Mouse (Mus musculus) olfactory bulb, adult 2 months (tissue): ENCODE results near the gene 2010300C02Rik. TPM values are rescaled to one million over a fixed set of nuclear protein-coding genes. Genes with fewer than 3 reads are reported as not detected.
"Not testable (repeated sequence)": the region's sequence is repeated elsewhere in the genome, so short reads cannot be mapped to it uniquely, and the experiment has no call there.

Experiments
- H3K27ac ChIP-seq: fragments of 200-500 bp; 2 replicates; pipeline ENCODE4 v1.5.1; 2012; ENCODE audit warnings: low read depth, low read length; ENCODE audit not compliant: insufficient read depth
- H3K4me1 ChIP-seq: fragments of 200-500 bp; 2 replicates; pipeline ENCODE4 v1.6.1; 2012; ENCODE audit warnings: low read length; ENCODE audit not compliant: control insufficient read depth, insufficient read depth
- H3K4me3 ChIP-seq: fragments of 200-500 bp; 2 replicates; pipeline ENCODE4 v1.5.1; 2012; ENCODE audit warnings: mild to moderate bottlenecking, low read depth, low read length, moderate library complexity; ENCODE audit not compliant: insufficient read depth
- CTCF ChIP-seq: fragments of 200-500 bp; IDR thresholded peaks from 2 replicates; pipeline ENCODE4 v1.5.1; 2012; ENCODE audit warnings: low read depth, mild to moderate bottlenecking, low read length, moderate library complexity; ENCODE audit not compliant: insufficient read depth
- POLR2A ChIP-seq: fragments of 200-500 bp; IDR thresholded peaks from 2 replicates; pipeline ENCODE4 v1.6.1; 2012; ENCODE audit warnings: mild to moderate bottlenecking, low read depth, low read length, moderate library complexity; ENCODE audit not compliant: insufficient read depth
- WGBS: fragments of 180-500 bp; shearing (Covaris S2); methylation state at CpG from one replicate; pipeline ENCODE4 v1.1.7; 2018; 5-methylcytosine and 5-hydroxymethylcytosine counted together
- polyA plus RNA-seq: library from polyadenylated mRNA; stranded (reverse); fragments of >200 nt; gene quantifications from 2 replicates; pipeline ENCODE4 v1.2.4, GENCODE M21; 2012; ENCODE audit warnings: low replicate concordance; ENCODE audit not compliant: missing spikeins, insufficient read depth, insufficient read length

Gene 2010300C02Rik
- polyA plus RNA-seq, 1 experiment, result not detected

- Histone ChIP-seq H3K4me3 (no peak overlapping the region), H3K27ac (no peak overlapping the region), H3K4me1 (peaks cover 25% of the 10 kb centered on the region)
- no peak for TF ChIP-seq CTCF
- TF ChIP-seq POLR2A, result no peak
- 93% methylated on average over 10 of the region's 10 CpGs for WGBS
These were observed 116.7 kb downstream of the 2010300C02Rik start for GRCm38 (mm10) chr1:37603206-37603605.

GRCm38 (mm10) chr1:37602268-37602667 is 117.6 kb downstream of the 2010300C02Rik start:
- TF ChIP-seq POLR2A (no peak), CTCF (no peak)
- no peak overlapping the region for H3K27ac ChIP-seq
- peaks cover 25% of the 10 kb centered on the region for H3K4me1 ChIP-seq
- H3K4me3 ChIP-seq, result no peak overlapping the region
- 96% methylated on average over 4 of the region's 4 CpGs for WGBS

GRCm38 (mm10) chr1:37601461-37601860 is 118.4 kb downstream of the 2010300C02Rik start:
- H3K4me3 ChIP-seq, result no peak overlapping the region
- H3K4me1 ChIP-seq, result peaks cover 25% of the 10 kb centered on the region
- no peak overlapping the region for H3K27ac ChIP-seq
- TF ChIP-seq POLR2A (no peak), CTCF (no peak)
- WGBS, result 80% methylated on average over 8 of the region's 8 CpGs

- WGBS, result 28% methylated on average over 9 of the region's 9 CpGs
- peaks cover 25% of the 10 kb centered on the region for H3K4me1 ChIP-seq
- no peak overlapping the region for H3K27ac ChIP-seq
- no peak overlapping the region for H3K4me3 ChIP-seq
- TF ChIP-seq POLR2A (no peak), CTCF (no peak)
These were observed 119.2 kb downstream of the 2010300C02Rik start for GRCm38 (mm10) chr1:37600640-37601175.

- Histone ChIP-seq H3K4me1 (peaks cover 25% of the 10 kb centered on the region), H3K4me3 (no peak overlapping the region), H3K27ac (no peak overlapping the region)
- WGBS, result 72% methylated on average over 5 of the region's 5 CpGs
- TF ChIP-seq POLR2A (no peak), CTCF (no peak)
These were observed 120.9 kb downstream of the 2010300C02Rik start for GRCm38 (mm10) chr1:37598986-37599385.

- not testable (repeated sequence) for H3K27ac ChIP-seq, H3K4me3 ChIP-seq, H3K4me1 ChIP-seq
- WGBS, result 90% methylated on average over 3 of the region's 3 CpGs
These were observed 125.1 kb downstream of the 2010300C02Rik start for GRCm38 (mm10) chr1:37594812-37595211.

- WGBS, result 62% methylated on average over 13 of the region's 13 CpGs
- Histone ChIP-seq H3K4me3 (no peak overlapping the region), H3K27ac (no peak overlapping the region), H3K4me1 (0 out of 2 replicates have a peak, but pooled peaks cover 3% of the 10 kb centered on the region)
- TF ChIP-seq POLR2A (no peak), CTCF (no peak)
These were observed 133.9 kb downstream of the 2010300C02Rik start for GRCm38 (mm10) chr1:37585809-37586480.

GRCm38 (mm10) chr1:37583795-37584464 is 136.0 kb downstream of the 2010300C02Rik start:
- no peak overlapping the region for H3K4me3 ChIP-seq
- H3K4me1 ChIP-seq, result 0 out of 2 replicates have a peak, but pooled peaks cover 3% of the 10 kb centered on the region
- no peak for TF ChIP-seq POLR2A
- no peak for TF ChIP-seq CTCF
- H3K27ac ChIP-seq, result no peak overlapping the region
- 61% methylated on average over 9 of the region's 9 CpGs for WGBS

GRCm38 (mm10) chr1:37583167-37583566 is 136.7 kb downstream of the 2010300C02Rik start:
- no peak overlapping the region for H3K4me3 ChIP-seq
- H3K27ac ChIP-seq, result no peak overlapping the region
- no peak for TF ChIP-seq CTCF
- TF ChIP-seq POLR2A, result no peak
- 93% methylated on average over 8 of the region's 8 CpGs for WGBS
- 0 out of 2 replicates have a peak, but pooled peaks cover 3% of the 10 kb centered on the region for H3K4me1 ChIP-seq
